Mouse (Mus musculus): Measurements from ENCODE around the gene Timm44. TPM values are rescaled to one million over a fixed set of nuclear protein-coding genes. Genes with fewer than 3 reads are reported as not detected.

Gene Timm44
- polyA plus RNA-seq, 1 experiment = 65.2 TPM

DNA sequence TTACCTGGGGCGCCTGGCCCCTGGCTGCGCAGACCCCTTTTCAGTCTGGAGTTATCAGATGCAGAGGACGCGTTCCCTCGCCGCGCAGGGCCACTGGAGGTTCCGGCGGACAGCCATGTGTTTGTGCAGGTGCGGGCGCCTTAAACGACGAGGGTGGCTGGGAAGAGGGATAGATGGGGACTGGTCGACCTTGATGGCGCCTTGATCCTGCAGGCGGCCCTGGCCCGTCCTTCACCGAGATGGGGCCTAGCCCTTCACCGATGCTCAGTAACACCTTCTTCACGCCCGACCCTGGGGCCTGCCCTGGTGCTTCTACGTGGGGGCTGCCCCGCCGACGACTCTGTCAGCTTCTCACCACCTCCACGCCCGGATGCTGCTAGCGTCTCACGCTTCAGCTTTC is 26.5 kb downstream of the Timm44 start:
- Histone ChIP-seq H3K4me3 (ENCODE audit: low read depth, low read length) (no peak overlapping the region), H3K27ac (ENCODE audit: insufficient read depth, low read depth, low read length) (no peak overlapping the region), H3K27me3 (ENCODE audit: control insufficient read depth, insufficient read depth, low read length) (no peaks in the 10 kb centered on the region), H3K4me1 (ENCODE audit: control insufficient read depth, insufficient read depth, insufficient read length, low read length) (peaks cover 9% of the 10 kb centered on the region), H3K36me3 (ENCODE audit: control insufficient read depth, insufficient read depth, low read length) (peaks cover 30% of the 10 kb centered on the region)
- WGBS = 71% methylated on average over 29 of the region's 29 CpGs
- TF ChIP-seq CTCF (IDR thresholded peaks at IDR 0.05; ENCODE audit: extremely low read depth, insufficient read length, insufficient replicate concordance, low read depth, low read length) = no peak
- TF ChIP-seq POLR2A (IDR thresholded peaks at IDR 0.05; ENCODE audit: low read depth, low read length) = no peak

DNA sequence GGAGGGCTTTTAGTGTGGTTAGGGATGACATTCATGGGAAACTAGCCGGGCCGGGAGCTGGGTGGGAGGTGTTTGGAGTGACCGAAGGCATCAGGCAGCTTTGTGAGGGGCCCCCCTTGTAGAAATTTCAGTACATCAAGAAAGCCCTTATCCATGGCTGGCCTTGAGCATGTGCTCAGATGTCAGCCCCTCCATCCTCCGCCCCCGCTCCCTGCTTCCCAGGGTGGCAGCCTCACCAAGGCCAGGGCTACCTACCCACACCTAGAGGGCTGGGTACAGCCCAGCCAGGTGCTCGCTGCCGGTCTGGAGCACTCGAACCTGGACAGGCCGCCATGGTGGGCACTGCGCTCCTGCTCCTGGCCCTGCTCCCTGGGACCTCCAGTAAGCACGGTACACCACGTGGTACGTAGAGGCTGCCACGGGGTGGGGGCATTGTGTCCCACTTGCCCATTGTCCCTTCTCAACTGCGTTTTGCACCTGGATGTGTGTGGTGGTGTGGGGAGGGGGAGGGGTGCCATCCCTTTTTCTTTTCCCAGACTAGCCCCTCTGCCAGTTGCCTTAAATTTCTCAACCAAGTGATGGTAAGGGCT is 27.7 kb downstream of the Timm44 start, which contains the start of gene Tgfbr3l:
Tgfbr3l (plus strand) TSS at position 264 of the 590 bp plus-strand sequence.
- Histone ChIP-seq H3K27me3 (ENCODE audit: control insufficient read depth, insufficient read depth, low read length) (no peaks in the 10 kb centered on the region), H3K36me3 (ENCODE audit: control insufficient read depth, insufficient read depth, low read length) (peaks cover 42% of the 10 kb centered on the region)
- TF ChIP-seq POLR2A (IDR thresholded peaks at IDR 0.05; ENCODE audit: low read depth, low read length) (no peak), CTCF (IDR thresholded peaks at IDR 0.05; ENCODE audit: extremely low read depth, insufficient read length, insufficient replicate concordance, low read depth, low read length) (no peak)

DNA sequence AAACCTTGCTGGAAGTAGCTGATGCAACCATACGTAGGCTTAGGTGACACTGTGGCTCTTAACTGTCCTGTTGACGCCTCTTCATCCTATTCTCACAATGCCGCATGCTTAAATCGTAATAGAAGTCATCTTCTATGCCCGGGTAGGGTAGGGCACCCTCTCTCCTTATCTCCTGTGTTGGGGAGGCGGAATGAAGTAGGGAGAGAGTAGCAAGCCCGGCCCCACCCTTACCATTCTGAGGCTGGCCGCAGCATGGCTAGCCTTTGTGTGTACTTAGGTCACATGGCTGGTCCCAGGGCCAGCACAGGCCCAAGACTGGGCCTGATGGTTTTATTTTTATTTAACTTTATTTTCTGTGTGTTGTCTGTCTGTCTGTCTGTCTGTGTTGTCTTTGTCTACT is 28.5 kb downstream of the Timm44 start:
- Histone ChIP-seq H3K27ac (ENCODE audit: insufficient read depth, low read depth, low read length) (no peak overlapping the region), H3K27me3 (ENCODE audit: control insufficient read depth, insufficient read depth, low read length) (no peaks in the 10 kb centered on the region), H3K36me3 (ENCODE audit: control insufficient read depth, insufficient read depth, low read length) (peaks cover 47% of the 10 kb centered on the region), H3K4me3 (ENCODE audit: low read depth, low read length) (no peak overlapping the region), H3K4me1 (ENCODE audit: control insufficient read depth, insufficient read depth, insufficient read length, low read length) (no peaks in the 10 kb centered on the region; the same call in 1 of the 2 replicates)
- whole genome bisulfite sequencing = 73% methylated on average over 8 of the region's 8 CpGs
- TF ChIP-seq POLR2A (IDR thresholded peaks at IDR 0.05; ENCODE audit: low read depth, low read length) (no peak), CTCF (IDR thresholded peaks at IDR 0.05; ENCODE audit: extremely low read depth, insufficient read length, insufficient replicate concordance, low read depth, low read length) (no peak)

More for the DNA sequence above, 27.7 kb downstream of the Timm44 start, which contains the start of gene Tgfbr3l:
- peaks cover 3% of the 10 kb centered on the region for H3K4me1 ChIP-seq (ENCODE audit: control insufficient read depth, insufficient read depth, insufficient read length, low read length)
- 80% methylated on average over 15 of the region's 15 CpGs for WGBS
- no peak within 1 kb of the TSS for H3K4me3 ChIP-seq (ENCODE audit: low read depth, low read length)
- no peak within 1 kb of the TSS for H3K27ac ChIP-seq (ENCODE audit: insufficient read depth, low read depth, low read length)

GRCm38 (mm10) chr8:4245737-4246136 is 30.0 kb downstream of the Timm44 start:
- Histone ChIP-seq H3K27me3 (ENCODE audit: control insufficient read depth, insufficient read depth, low read length) (no peaks in the 10 kb centered on the region), H3K36me3 (ENCODE audit: control insufficient read depth, insufficient read depth, low read length) (peaks cover 49% of the 10 kb centered on the region), H3K27ac (ENCODE audit: insufficient read depth, low read depth, low read length) (no peak overlapping the region), H3K4me3 (ENCODE audit: low read depth, low read length) (no peak overlapping the region), H3K4me1 (ENCODE audit: control insufficient read depth, insufficient read depth, insufficient read length, low read length) (no peaks in the 10 kb centered on the region; the same call in 1 of the 2 replicates)
- WGBS = 90% methylated on average over 13 of the region's 13 CpGs
- TF ChIP-seq CTCF (IDR thresholded peaks at IDR 0.05; ENCODE audit: extremely low read depth, insufficient read length, insufficient replicate concordance, low read depth, low read length) (no peak), POLR2A (IDR thresholded peaks at IDR 0.05; ENCODE audit: low read depth, low read length) (no peak)

- 91% methylated on average over 5 of the region's 5 CpGs for WGBS
- Histone ChIP-seq H3K4me3 (ENCODE audit: low read depth, low read length) (no peak overlapping the region), H3K27me3 (ENCODE audit: control insufficient read depth, insufficient read depth, low read length) (no peaks in the 10 kb centered on the region), H3K36me3 (ENCODE audit: control insufficient read depth, insufficient read depth, low read length) (peaks cover 49% of the 10 kb centered on the region), H3K4me1 (ENCODE audit: control insufficient read depth, insufficient read depth, insufficient read length, low read length) (peaks cover 2% of the 10 kb centered on the region; the same call in 1 of the 2 replicates), H3K27ac (ENCODE audit: insufficient read depth, low read depth, low read length) (no peak overlapping the region)
- no peak for TF ChIP-seq CTCF (IDR thresholded peaks at IDR 0.05; ENCODE audit: extremely low read depth, insufficient read length, insufficient replicate concordance, low read depth, low read length)
- TF ChIP-seq POLR2A (IDR thresholded peaks at IDR 0.05; ENCODE audit: low read depth, low read length) = no peak
These were observed 30.7 kb downstream of the Timm44 start for GRCm38 (mm10) chr8:4245061-4245460.

GRCm38 (mm10) chr8:4239193-4239890 is 36.4 kb downstream of the Timm44 start:
- Histone ChIP-seq H3K36me3 (ENCODE audit: control insufficient read depth, insufficient read depth, low read length) (peaks cover 20% of the 10 kb centered on the region), H3K27me3 (ENCODE audit: control insufficient read depth, insufficient read depth, low read length) (no peaks in the 10 kb centered on the region), H3K4me3 (ENCODE audit: low read depth, low read length) (peak overlapping the region; percentile 83), H3K4me1 (ENCODE audit: control insufficient read depth, insufficient read depth, insufficient read length, low read length) (peaks cover 11% of the 10 kb centered on the region; the same call in 1 of the 2 replicates), H3K27ac (ENCODE audit: insufficient read depth, low read depth, low read length) (peak overlapping the region; percentile 77)
- WGBS = 2% methylated on average over 19 of the region's 19 CpGs
- no peak for TF ChIP-seq POLR2A (IDR thresholded peaks at IDR 0.05; ENCODE audit: low read depth, low read length)
- no peak for TF ChIP-seq CTCF (IDR thresholded peaks at IDR 0.05; ENCODE audit: extremely low read depth, insufficient read length, insufficient replicate concordance, low read depth, low read length)
